In the genomic region with DNA sequence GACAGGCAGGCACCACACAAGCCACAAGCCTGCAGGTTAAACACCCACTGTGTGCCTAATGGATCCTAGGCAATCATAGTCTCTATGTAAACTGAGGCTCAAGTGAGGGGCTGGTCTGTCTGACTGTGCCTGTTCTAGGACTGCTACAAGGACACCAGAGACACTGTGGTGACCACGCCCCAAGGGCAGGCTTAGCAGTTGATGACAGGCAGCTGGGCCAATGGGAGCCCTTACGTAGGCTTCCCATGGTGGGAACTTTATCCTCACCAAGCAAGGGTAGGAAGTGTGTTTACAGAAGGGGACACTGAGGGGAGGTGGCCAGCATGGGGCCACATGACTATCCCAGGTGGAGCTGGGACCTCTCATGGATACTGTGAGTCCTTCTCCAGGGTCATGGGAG, we compare ENCODE assay signal across 19 mouse cellular contexts. TPM values are rescaled to one million over a fixed set of nuclear protein-coding genes. Genes with fewer than 3 reads are reported as not detected.
A peak's percentile ranks its signal among the peaks of the same experiment; 100 is the strongest.
DNase-seq lines count a peak whose midpoint lies in the region; ATAC-seq lines count a peak whose summit lies in the region.
"Had no signal": no experiment of that assay in that cellular context is flagged by ENCODE, and none has a peak within 500 bp of the region (broad histone marks: within the 10 kb centered on the region; RNA-seq: fewer than 3 reads in every experiment).

No protein-coding gene starts in this region.

- H3K27me3 ChIP-seq in heart, embryonic 11.5 days (ENCODE audit: control insufficient read depth, insufficient read depth, low read length) = peaks cover 4% of the 10 kb centered on the region
- H3K27me3 ChIP-seq in limb, embryonic 10.5 days (ENCODE audit: low read depth, poor library complexity, severe bottlenecking) = peaks cover 4% of the 10 kb centered on the region

- H3K27ac ChIP-seq in heart, embryonic 11.5 days (ENCODE audit: low read depth, low read length) = peak overlapping the region; percentile 68; the same call in 1 of the 2 replicates
- peak overlapping the region; percentile 62 for H3K27ac ChIP-seq in limb, embryonic 10.5 days
- H3K27ac ChIP-seq: liver, embryonic 13.5 days; midbrain, embryonic 12.5 days had no signal

- no peak overlapping the region for H3K4me2 ChIP-seq in heart, embryonic 11.5 days
- H3K4me2 ChIP-seq: liver, embryonic 13.5 days; midbrain, embryonic 12.5 days had no signal

- no peaks in the 10 kb centered on the region for H3K36me3 ChIP-seq in heart, embryonic 11.5 days (ENCODE audit: control insufficient read depth, insufficient read depth, low read length)
- H3K36me3 ChIP-seq in limb, embryonic 10.5 days = no peaks in the 10 kb centered on the region
- H3K36me3 ChIP-seq: liver, embryonic 13.5 days; midbrain, embryonic 12.5 days had no signal

- peaks cover 51% of the 10 kb centered on the region for H3K4me1 ChIP-seq in heart, embryonic 11.5 days (ENCODE audit: control insufficient read depth, insufficient read depth, low read length)
- H3K4me1 ChIP-seq in limb, embryonic 10.5 days = peaks cover 64% of the 10 kb centered on the region

- no peak for ATAC-seq in heart, embryonic 11.5 days (replicated peaks; ENCODE audit: insufficient number of reproducible peaks, low FRiP score, low TSS enrichment)
- ATAC-seq in erythroblast, adult 5-6 weeks (replicated peaks; ENCODE audit: low FRiP score, poor library complexity, severe bottlenecking) = no peak
- ATAC-seq: CD4-positive, CD25-positive, alpha-beta regulatory T cell, adult 4 months had no signal

- DNase-seq in heart, adult 9 months (ENCODE audit: low spot score in 2 of 2) = no peak
- peak; percentile 46 for DNase-seq in thymus, postnatal 4 days
- DNase-seq in thymus, postnatal 25 days = no peak
- peak; percentile 77 for DNase-seq in adrenal gland, postnatal 14 days
- no peak for DNase-seq in limb, embryonic 10.5 days (ENCODE audit: low spot score)
- no peak for DNase-seq in cerebellum, adult 18-20 months
- DNase-seq: cerebellum, adult 8-10 months; embryo, embryonic 11 days; kidney, adult 9 months; liver, embryonic 13.5 days; lung, postnatal 14 days; thymus, postnatal 14 days had no signal

- no peak overlapping the region for H3K4me3 ChIP-seq in heart, embryonic 11.5 days (ENCODE audit: low read depth, low read length)
- H3K4me3 ChIP-seq in limb, embryonic 10.5 days = no peak overlapping the region
- H3K4me3 ChIP-seq: erythroblast, embryonic 14.5 days; liver, embryonic 13.5 days; midbrain, embryonic 12.5 days had no signal

- peaks cover 3% of the 10 kb centered on the region; the same call in 1 of the 2 replicates for H3K9me3 ChIP-seq in heart, embryonic 11.5 days (replicated peaks; ENCODE audit: control insufficient read depth, low read length)
- H3K9me3 ChIP-seq in limb, embryonic 10.5 days (replicated peaks) = no peaks in the 10 kb centered on the region
- H3K9me3 ChIP-seq: liver, embryonic 13.5 days; midbrain, embryonic 12.5 days had no signal

- 76% methylated on average over 2 of the region's 2 CpGs for WGBS in heart, embryonic 11.5 days (ENCODE audit: insufficient replicate concordance)
- 84% methylated on average over 2 of the region's 2 CpGs for WGBS in limb, embryonic 10.5 days

- no peak overlapping the region for H3K9ac ChIP-seq in heart, embryonic 11.5 days (ENCODE audit: low read depth, low read length)
- H3K9ac ChIP-seq: liver, embryonic 13.5 days; midbrain, embryonic 12.5 days had no signal

RNA-seq across cellular contexts. Expression of gene Plxnd1, which starts 4.4 kb away (rescaled TPM):
- polyA plus RNA-seq in heart, embryonic 11.5 days (2014; fragmentation: Nextera tagmentation; extraction: Ambion mirVana) = 56.1 and 60.0 TPM in 2 replicates
- 154 and 173 TPM in 2 replicates for total RNA-seq in adrenal gland, postnatal 14 days (2021)
- polyA plus RNA-seq in limb, embryonic 10.5 days (2016; fragmentation: Nextera tagmentation; extraction: Ambion mirVana) = 27.9 and 30.9 TPM in 2 replicates
- 10.0 and 55.1 TPM in 2 replicates for total RNA-seq in erythroblast, adult 5-6 weeks (2015; ENCODE audit: low replicate concordance)
- 11.8 and 18.1 TPM in 2 replicates for total RNA-seq in erythroblast, adult 5-6 weeks (2017; ENCODE audit: low replicate concordance)

RNA-seq across cellular contexts. Expression of gene H1foo, which starts 54.5 kb away (rescaled TPM):
- polyA plus RNA-seq in heart, embryonic 11.5 days (2014; fragmentation: Nextera tagmentation; extraction: Ambion mirVana) = not detected in 2 replicates
- total RNA-seq in adrenal gland, postnatal 14 days (2021) = not detected in 2 replicates
- polyA plus RNA-seq in limb, embryonic 10.5 days (2016; fragmentation: Nextera tagmentation; extraction: Ambion mirVana) = not detected in 2 replicates
- not detected in 2 replicates for total RNA-seq in erythroblast, adult 5-6 weeks (2015; ENCODE audit: low replicate concordance)
- not detected in 2 replicates for total RNA-seq in erythroblast, adult 5-6 weeks (2017; ENCODE audit: low replicate concordance)
- total RNA-seq: granulocyte monocyte progenitor cell, adult 5-6 weeks; left cerebral cortex, postnatal 14 days had no signal
- polyA plus RNA-seq: CD4-positive, CD25-positive, alpha-beta regulatory T cell, adult 4 months; erythroblast, embryonic 14.5 days; liver, embryonic 13.5 days; midbrain, embryonic 12.5 days had no signal

Comparison
In these comparisons a context has a peak if more than half of its experiments do, and no peak if none do; other contexts are left out.
1. DNase-seq: peak in thymus, postnatal 4 days (single experiment) and adrenal gland, postnatal 14 days (single experiment); none in heart, adult 9 months (0 of 2), thymus, postnatal 25 days (single experiment), limb, embryonic 10.5 days (single experiment) and cerebellum, adult 18-20 months (0 of 2).